Mouse (Mus musculus): ENCODE results near the gene Glul. TPM values are rescaled to one million over a fixed set of nuclear protein-coding genes. Genes with fewer than 3 reads are reported as not detected.

Gene Glul
- polyA plus RNA-seq, 1 experiment from 2014 or later, result 248 TPM

- no peak for ATAC-seq
- Histone ChIP-seq H3K27ac (ENCODE audit: low read depth, low read length) (no peak overlapping the region), H3K36me3 (ENCODE audit: control insufficient read depth, insufficient read depth, low read length) (peaks cover 45% of the 10 kb centered on the region), H3K9ac (ENCODE audit: low read depth, low read length) (no peak overlapping the region), H3K4me1 (ENCODE audit: control insufficient read depth, insufficient read depth, low read depth, low read length) (peaks cover 19% of the 10 kb centered on the region), H3K27me3 (replicated peaks; ENCODE audit: control insufficient read depth, insufficient read depth, low read length) (no peaks in the 10 kb centered on the region), H3K4me2 (ENCODE audit: low read length) (no peak overlapping the region), H3K4me3 (ENCODE audit: low read length) (no peak overlapping the region), H3K9me3 (ENCODE audit: control insufficient read depth, low read length) (no peaks in the 10 kb centered on the region)
- 88% methylated on average over 3 of the region's 3 CpGs for WGBS
These were observed 6.1 kb downstream of the Glul start for GRCm38 (mm10) chr1:153905884-153906283.

- Histone ChIP-seq H3K9me3 (ENCODE audit: control insufficient read depth, low read length) (no peaks in the 10 kb centered on the region), H3K9ac (ENCODE audit: low read depth, low read length) (no peak overlapping the region), H3K4me2 (ENCODE audit: low read length) (no peak overlapping the region), H3K4me1 (ENCODE audit: control insufficient read depth, insufficient read depth, low read depth, low read length) (peaks cover under 1% of the 10 kb centered on the region), H3K27me3 (replicated peaks; ENCODE audit: control insufficient read depth, insufficient read depth, low read length) (no peaks in the 10 kb centered on the region), H3K36me3 (ENCODE audit: control insufficient read depth, insufficient read depth, low read length) (peaks cover 44% of the 10 kb centered on the region), H3K27ac (ENCODE audit: low read depth, low read length) (no peak overlapping the region), H3K4me3 (ENCODE audit: low read length) (no peak overlapping the region)
- 71% methylated on average over 6 of the region's 6 CpGs for WGBS
- no peak for ATAC-seq
These were observed 8.5 kb downstream of the Glul start for GRCm38 (mm10) chr1:153908208-153908607.

- ATAC-seq, result no peak
- Histone ChIP-seq H3K9ac (ENCODE audit: low read depth, low read length) (no peak overlapping the region), H3K4me1 (ENCODE audit: control insufficient read depth, insufficient read depth, low read depth, low read length) (no peaks in the 10 kb centered on the region), H3K36me3 (ENCODE audit: control insufficient read depth, insufficient read depth, low read length) (peaks cover 38% of the 10 kb centered on the region), H3K4me3 (ENCODE audit: low read length) (no peak overlapping the region), H3K27me3 (replicated peaks; ENCODE audit: control insufficient read depth, insufficient read depth, low read length) (no peaks in the 10 kb centered on the region), H3K27ac (ENCODE audit: low read depth, low read length) (no peak overlapping the region), H3K9me3 (ENCODE audit: control insufficient read depth, low read length) (no peaks in the 10 kb centered on the region), H3K4me2 (ENCODE audit: low read length) (no peak overlapping the region)
- 91% methylated on average over 4 of the region's 4 CpGs for WGBS
These were observed 9.0 kb downstream of the Glul start for GRCm38 (mm10) chr1:153908741-153909140.

GRCm38 (mm10) chr1:153909213-153909962 is 9.6 kb downstream of the Glul start:
- WGBS, result 94% methylated on average over 10 of the region's 10 CpGs
- peaks cover 37% of the 10 kb centered on the region for H3K36me3 ChIP-seq (ENCODE audit: control insufficient read depth, insufficient read depth, low read length)
- no peak for ATAC-seq

GRCm38 (mm10) chr1:153909963-153910291 is 10.2 kb downstream of the Glul start:
- Histone ChIP-seq H3K4me2 (ENCODE audit: low read length) (no peak overlapping the region), H3K4me3 (ENCODE audit: low read length) (no peak overlapping the region), H3K9me3 (ENCODE audit: control insufficient read depth, low read length) (no peaks in the 10 kb centered on the region), H3K27me3 (replicated peaks; ENCODE audit: control insufficient read depth, insufficient read depth, low read length) (no peaks in the 10 kb centered on the region), H3K36me3 (ENCODE audit: control insufficient read depth, insufficient read depth, low read length) (peaks cover 35% of the 10 kb centered on the region), H3K27ac (ENCODE audit: low read depth, low read length) (no peak overlapping the region), H3K4me1 (ENCODE audit: control insufficient read depth, insufficient read depth, low read depth, low read length) (no peaks in the 10 kb centered on the region), H3K9ac (ENCODE audit: low read depth, low read length) (no peak overlapping the region)
- no peak for ATAC-seq
- WGBS, result 95% methylated on average over 9 of the region's 9 CpGs

More at GRCm38 (mm10) chr1:153909213-153909962, 9.6 kb downstream of the Glul start:
- Histone ChIP-seq H3K4me1 (ENCODE audit: control insufficient read depth, insufficient read depth, low read depth, low read length) (no peaks in the 10 kb centered on the region), H3K4me3 (ENCODE audit: low read length) (no peak overlapping the region), H3K27ac (ENCODE audit: low read depth, low read length) (no peak overlapping the region), H3K4me2 (ENCODE audit: low read length) (no peak overlapping the region), H3K9me3 (ENCODE audit: control insufficient read depth, low read length) (no peaks in the 10 kb centered on the region), H3K27me3 (replicated peaks; ENCODE audit: control insufficient read depth, insufficient read depth, low read length) (no peaks in the 10 kb centered on the region), H3K9ac (ENCODE audit: low read depth, low read length) (no peak overlapping the region)

GRCm38 (mm10) chr1:153910423-153910822 is 10.7 kb downstream of the Glul start:
- H3K4me1 ChIP-seq (ENCODE audit: control insufficient read depth, insufficient read depth, low read depth, low read length), result no peaks in the 10 kb centered on the region
- no peak for ATAC-seq
- WGBS, result 92% methylated on average over 5 of the region's 5 CpGs
- no peak overlapping the region for H3K27ac ChIP-seq (ENCODE audit: low read depth, low read length)
- H3K9ac ChIP-seq (ENCODE audit: low read depth, low read length), result no peak overlapping the region
- peaks cover 31% of the 10 kb centered on the region for H3K36me3 ChIP-seq (ENCODE audit: control insufficient read depth, insufficient read depth, low read length)
- H3K27me3 ChIP-seq (replicated peaks; ENCODE audit: control insufficient read depth, insufficient read depth, low read length), result no peaks in the 10 kb centered on the region
- no peak overlapping the region for H3K4me2 ChIP-seq (ENCODE audit: low read length)
- H3K9me3 ChIP-seq (ENCODE audit: control insufficient read depth, low read length), result no peaks in the 10 kb centered on the region
- no peak overlapping the region for H3K4me3 ChIP-seq (ENCODE audit: low read length)

- Histone ChIP-seq H3K27ac (ENCODE audit: low read depth, low read length) (no peak overlapping the region), H3K9ac (ENCODE audit: low read depth, low read length) (no peak overlapping the region), H3K4me3 (ENCODE audit: low read length) (no peak overlapping the region), H3K9me3 (ENCODE audit: control insufficient read depth, low read length) (no peaks in the 10 kb centered on the region), H3K27me3 (replicated peaks; ENCODE audit: control insufficient read depth, insufficient read depth, low read length) (no peaks in the 10 kb centered on the region), H3K4me2 (ENCODE audit: low read length) (no peak overlapping the region), H3K36me3 (ENCODE audit: control insufficient read depth, insufficient read depth, low read length) (peaks cover 28% of the 10 kb centered on the region), H3K4me1 (ENCODE audit: control insufficient read depth, insufficient read depth, low read depth, low read length) (no peaks in the 10 kb centered on the region)
- 90% methylated on average over 6 of the region's 6 CpGs for WGBS
- no peak for ATAC-seq
These were observed 11.6 kb downstream of the Glul start for GRCm38 (mm10) chr1:153911276-153911795.

GRCm38 (mm10) chr1:153913869-153914268 is 14.1 kb downstream of the Glul start:
- Histone ChIP-seq H3K36me3 (ENCODE audit: control insufficient read depth, insufficient read depth, low read length) (peaks cover 5% of the 10 kb centered on the region), H3K9ac (ENCODE audit: low read depth, low read length) (no peak overlapping the region), H3K4me2 (ENCODE audit: low read length) (no peak overlapping the region), H3K9me3 (ENCODE audit: control insufficient read depth, low read length) (no peaks in the 10 kb centered on the region), H3K4me3 (ENCODE audit: low read length) (no peak overlapping the region), H3K27me3 (replicated peaks; ENCODE audit: control insufficient read depth, insufficient read depth, low read length) (no peaks in the 10 kb centered on the region), H3K4me1 (ENCODE audit: control insufficient read depth, insufficient read depth, low read depth, low read length) (no peaks in the 10 kb centered on the region), H3K27ac (ENCODE audit: low read depth, low read length) (no peak overlapping the region)
- ATAC-seq, result no peak
- 86% methylated on average over 3 of the region's 3 CpGs for WGBS

- Histone ChIP-seq H3K9me3 (ENCODE audit: control insufficient read depth, low read length) (no peaks in the 10 kb centered on the region), H3K27me3 (replicated peaks; ENCODE audit: control insufficient read depth, insufficient read depth, low read length) (no peaks in the 10 kb centered on the region), H3K4me2 (ENCODE audit: low read length) (no peak overlapping the region), H3K27ac (ENCODE audit: low read depth, low read length) (no peak overlapping the region), H3K4me3 (ENCODE audit: low read length) (no peak overlapping the region), H3K4me1 (ENCODE audit: control insufficient read depth, insufficient read depth, low read depth, low read length) (no peaks in the 10 kb centered on the region; the same call in 1 of the 2 replicates), H3K9ac (ENCODE audit: low read depth, low read length) (no peak overlapping the region), H3K36me3 (ENCODE audit: control insufficient read depth, insufficient read depth, low read length) (no peaks in the 10 kb centered on the region)
- 72% methylated on average over 3 of the region's 3 CpGs for WGBS
- no peak for ATAC-seq
These were observed 18.9 kb downstream of the Glul start for GRCm38 (mm10) chr1:153918521-153919206.

All from hindbrain, embryonic 16.5 days (tissue).